Mouse (Mus musculus) bone marrow macrophage, adult 2 months (primary cell): Measurements from ENCODE around the gene Aaed1. TPM values are rescaled to one million over a fixed set of nuclear protein-coding genes. Genes with fewer than 3 reads are reported as not detected.

Experiments used
- H3K27ac ChIP-seq: 2 replicates; pipeline ENCODE4 v1.5.1; 2012; ENCODE audit warnings: low read depth, low read length; ENCODE audit not compliant: insufficient read depth
- H3K4me1 ChIP-seq: 2 replicates; pipeline ENCODE4 v1.6.1; 2012; ENCODE audit warnings: low read length; ENCODE audit not compliant: control insufficient read depth, insufficient read depth
- H3K4me3 ChIP-seq: 2 replicates; pipeline ENCODE4 v1.5.1; 2012; ENCODE audit warnings: mild to moderate bottlenecking, low read length, moderate library complexity; ENCODE audit not compliant: insufficient read depth
- CTCF ChIP-seq: IDR thresholded peaks from 2 replicates; pipeline ENCODE4 v1.5.1; 2012; ENCODE audit warnings: low read depth, mild to moderate bottlenecking, low read length, moderate library complexity
- POLR2A ChIP-seq: IDR thresholded peaks from 2 replicates; pipeline ENCODE4 v1.6.1; 2012; ENCODE audit warnings: mild to moderate bottlenecking, low read depth, low read length, borderline replicate concordance
- polyA plus RNA-seq: library from polyadenylated mRNA; stranded (reverse); fragments of >200 nt; gene quantifications from 2 replicates; pipeline ENCODE4 v1.2.4, GENCODE M21; 2012; ENCODE audit not compliant: missing spikeins, insufficient read depth, insufficient read length

Gene Aaed1
- polyA plus RNA-seq, 1 experiment, result 58.1 TPM

DNA sequence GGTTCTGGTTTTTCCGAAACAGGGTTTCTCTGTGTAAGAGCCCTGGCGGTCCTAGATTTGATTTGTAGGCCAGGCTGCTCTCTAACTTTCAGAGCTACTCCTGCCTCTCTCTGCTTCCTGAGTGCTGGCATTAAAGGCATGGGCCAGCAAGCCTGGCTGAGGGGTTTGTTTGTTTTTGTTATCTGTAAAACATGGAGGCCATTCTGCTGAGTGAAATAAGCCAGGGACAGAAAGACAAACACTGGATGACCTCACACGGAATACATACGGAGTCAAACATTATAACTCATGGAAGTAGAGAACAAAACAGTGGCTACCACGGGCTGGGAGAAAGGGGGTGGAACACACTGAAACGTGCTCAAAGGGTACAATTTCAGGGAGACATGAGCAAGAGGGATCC, 1.9 kb downstream of the Aaed1 start:
- H3K27ac ChIP-seq, result no peak overlapping the region
- no peak for TF ChIP-seq CTCF
- TF ChIP-seq POLR2A, result no peak
- H3K4me3 ChIP-seq, result no peak overlapping the region
- H3K4me1 ChIP-seq, result peaks cover 29% of the 10 kb centered on the region

DNA sequence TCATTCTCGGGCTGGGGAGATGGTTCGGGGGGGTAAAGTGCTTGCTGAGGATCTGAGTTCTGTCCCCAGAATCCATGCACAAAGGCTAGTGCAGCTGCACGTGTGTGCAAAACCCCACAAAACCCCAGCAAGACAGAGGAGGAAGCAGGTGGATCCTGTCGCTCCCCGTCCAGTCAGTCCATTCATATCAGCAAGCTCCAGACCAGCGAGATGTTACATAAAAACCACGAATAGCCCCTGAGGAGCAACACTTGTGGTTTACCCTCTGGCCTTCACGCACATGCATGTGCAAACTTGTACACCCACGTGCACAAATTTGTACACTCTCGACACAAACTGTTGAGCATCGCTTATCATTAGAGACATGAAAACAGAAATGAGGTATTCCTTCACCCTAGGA, 2.7 kb downstream of the Aaed1 start:
- H3K27ac ChIP-seq, result no peak overlapping the region
- TF ChIP-seq POLR2A (no peak), CTCF (no peak)

DNA sequence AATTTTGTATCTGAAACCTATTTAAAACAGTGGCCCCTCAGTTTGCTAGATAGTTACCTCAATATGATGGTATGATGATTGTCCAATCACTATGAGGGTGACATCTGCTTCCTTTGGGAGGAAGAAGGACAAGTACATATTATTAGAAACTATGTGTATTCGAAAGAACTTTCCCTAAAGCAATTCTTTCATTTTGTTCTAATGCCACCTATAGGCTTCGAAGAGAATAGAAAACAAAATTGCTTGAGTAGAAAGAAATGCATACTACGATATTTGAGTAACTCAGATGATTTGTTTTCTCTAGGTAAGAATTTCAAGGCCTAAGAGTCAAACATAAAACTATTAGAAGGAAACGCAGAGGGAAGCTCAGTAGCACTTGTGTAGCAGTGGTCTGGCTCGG, 3.5 kb downstream of the Aaed1 start:
- Histone ChIP-seq H3K4me3 (no peak overlapping the region), H3K27ac (no peak overlapping the region), H3K4me1 (peaks cover 29% of the 10 kb centered on the region)
- no peak for TF ChIP-seq CTCF

More for the DNA sequence above, 2.7 kb downstream of the Aaed1 start:
- Histone ChIP-seq H3K4me3 (no peak overlapping the region), H3K4me1 (peaks cover 29% of the 10 kb centered on the region)

DNA sequence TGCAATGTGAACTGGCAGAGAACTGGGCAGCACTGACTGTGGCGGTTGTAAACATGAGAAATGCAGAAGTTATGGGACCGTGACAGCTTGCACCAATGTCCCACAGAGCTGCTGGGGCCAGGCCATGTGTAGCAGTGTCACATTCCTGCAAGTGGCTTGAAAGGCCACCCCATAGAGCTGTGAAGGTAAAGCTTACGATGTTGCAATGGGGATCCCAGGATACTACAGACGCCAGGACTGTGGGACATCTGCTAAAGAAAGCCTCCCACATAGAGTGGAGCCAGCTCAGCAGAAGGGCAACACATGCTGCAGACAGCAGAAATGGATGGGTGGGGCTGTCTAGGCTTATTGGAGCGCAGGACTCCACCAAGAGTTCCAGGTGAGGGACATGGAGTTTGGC, 5.0 kb downstream of the Aaed1 start:
- peaks cover 26% of the 10 kb centered on the region for H3K4me1 ChIP-seq
- 0 out of 2 replicates have a peak overlapping the region, but pooled peaks have one; percentile 6 for H3K27ac ChIP-seq
- TF ChIP-seq POLR2A, result no peak
- no peak for TF ChIP-seq CTCF
- H3K4me3 ChIP-seq, result no peak overlapping the region

DNA sequence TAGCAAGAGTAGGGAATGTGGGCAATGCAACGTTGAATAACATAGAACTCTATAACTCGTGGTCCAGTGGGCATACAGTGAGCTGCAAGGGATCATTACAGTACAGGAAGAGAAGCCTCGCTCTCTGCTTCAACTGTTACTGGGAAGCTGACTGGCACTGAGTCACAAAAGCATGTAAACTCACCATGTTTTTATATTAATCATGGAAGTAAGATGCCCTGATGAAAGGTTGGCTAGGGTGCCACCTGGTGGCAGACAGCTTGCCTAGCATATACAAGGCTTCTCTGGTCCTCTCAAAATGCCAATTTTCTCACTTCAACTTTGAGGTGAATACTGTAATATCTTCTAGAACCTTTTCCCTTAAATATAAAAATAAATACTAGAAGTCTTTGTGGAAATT, 6.4 kb downstream of the Aaed1 start:
- TF ChIP-seq CTCF (peak; percentile 39; the same call in 1 of the 2 replicates), POLR2A (no peak)
- Histone ChIP-seq H3K4me1 (peaks cover 26% of the 10 kb centered on the region), H3K4me3 (no peak overlapping the region), H3K27ac (no peak overlapping the region)

DNA sequence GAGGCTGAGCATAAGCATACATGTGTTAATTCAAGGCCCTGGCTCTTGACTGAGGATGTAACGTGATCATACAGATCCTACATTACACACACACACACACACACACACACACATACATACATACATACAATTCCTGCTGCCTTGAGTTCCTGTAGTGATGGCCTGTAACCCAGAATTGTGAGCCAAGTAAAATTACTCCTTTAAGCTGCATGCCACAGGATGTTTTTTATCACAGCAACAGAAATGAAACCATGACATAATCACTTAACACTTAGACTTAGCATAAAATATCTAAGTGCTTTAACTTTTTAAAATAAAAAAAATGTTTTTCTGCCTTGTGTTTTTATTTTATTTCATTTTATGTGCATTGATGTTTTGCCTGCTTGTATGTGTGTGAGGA, 13.4 kb downstream of the Aaed1 start:
- no peak overlapping the region for H3K4me3 ChIP-seq
- no peak for TF ChIP-seq CTCF
- TF ChIP-seq POLR2A, result no peak
- H3K27ac ChIP-seq, result no peak overlapping the region
- H3K4me1 ChIP-seq, result no peaks in the 10 kb centered on the region

DNA sequence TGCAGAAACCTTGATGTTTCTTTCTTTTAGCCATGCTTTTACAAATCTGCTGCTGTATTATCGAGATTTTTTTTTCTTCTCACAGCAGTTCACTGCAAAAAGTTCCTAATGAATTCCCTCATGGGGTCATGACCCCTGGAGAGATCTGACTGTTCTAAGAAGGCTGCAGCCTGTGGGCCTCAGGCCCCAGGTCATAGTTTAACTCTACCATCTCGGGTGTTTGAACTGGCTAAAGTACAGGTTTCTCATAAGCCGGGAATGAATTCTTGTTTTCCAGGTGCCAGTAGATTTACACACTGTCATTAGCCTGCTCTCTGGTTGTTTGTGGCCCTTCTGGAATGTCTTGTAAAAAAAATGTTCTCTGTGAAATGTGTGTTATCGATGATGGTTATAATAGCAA, 25.7 kb downstream of the Aaed1 start:
- no peaks in the 10 kb centered on the region for H3K4me1 ChIP-seq

DNA sequence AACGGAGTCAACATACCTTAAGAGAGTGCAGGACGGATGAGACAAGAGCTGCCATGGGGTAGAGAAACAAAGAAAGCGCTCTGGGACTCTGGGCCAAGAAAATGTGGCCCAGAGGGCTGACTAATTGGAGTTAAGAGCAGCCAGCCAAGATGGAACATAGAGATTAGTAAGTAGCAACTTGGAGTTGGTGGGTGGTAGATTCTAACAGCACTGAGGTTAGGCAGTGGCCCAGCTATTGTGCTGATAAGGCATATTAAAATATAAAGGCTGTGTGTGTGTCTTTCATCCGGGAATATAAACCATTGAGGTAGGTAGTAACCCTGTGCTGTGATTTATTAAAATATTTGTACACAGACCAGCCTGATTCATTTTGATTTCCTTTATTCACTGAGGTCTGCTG, 26.2 kb downstream of the Aaed1 start:
- H3K4me3 ChIP-seq, result no peak overlapping the region
- H3K4me1 ChIP-seq, result peaks cover 3% of the 10 kb centered on the region
- TF ChIP-seq CTCF, result no peak
- no peak for TF ChIP-seq POLR2A
- no peak overlapping the region for H3K27ac ChIP-seq

More for the DNA sequence above, 25.7 kb downstream of the Aaed1 start:
- no peak overlapping the region for H3K27ac ChIP-seq
- no peak overlapping the region for H3K4me3 ChIP-seq
- TF ChIP-seq CTCF (no peak), POLR2A (no peak)

DNA sequence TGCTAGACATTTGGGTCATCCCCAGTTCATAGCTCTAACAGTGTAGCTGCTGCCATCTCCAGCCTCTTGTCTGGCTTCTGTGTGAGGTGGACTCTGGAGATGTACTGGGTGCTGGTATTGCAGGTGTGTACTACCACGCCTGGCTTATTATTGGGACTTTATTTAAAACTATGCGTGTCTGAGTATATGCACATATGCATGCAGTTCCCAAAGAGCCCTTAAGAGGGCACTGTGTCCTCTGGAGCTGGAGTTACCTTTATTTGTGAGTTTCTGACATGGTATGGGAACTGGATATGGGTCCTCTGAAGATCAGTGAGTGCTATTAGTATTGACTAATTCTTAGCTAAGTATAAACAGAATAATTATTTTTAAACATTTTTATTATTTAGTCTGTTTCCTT, 27.8 kb downstream of the Aaed1 start:
- H3K4me3 ChIP-seq, result no peak overlapping the region

DNA sequence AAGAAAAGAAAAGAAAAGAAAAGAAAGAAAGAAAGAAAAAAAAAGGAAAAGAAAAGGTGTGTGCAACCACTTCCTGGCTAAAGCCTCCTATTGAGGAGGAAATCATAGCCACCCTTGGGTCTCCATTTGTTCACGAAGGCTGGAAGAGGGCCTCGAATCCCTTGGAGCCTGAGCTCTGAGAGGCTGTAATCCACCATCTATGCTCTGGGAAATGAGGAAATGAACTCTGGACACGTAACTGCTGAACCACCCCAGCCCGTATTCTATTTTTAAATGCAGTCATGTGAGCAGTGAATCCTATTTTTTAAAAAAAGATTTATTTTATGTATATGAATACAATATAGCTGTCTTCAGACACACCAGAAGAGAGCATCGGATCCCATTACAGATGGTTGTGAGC, 31.6 kb downstream of the Aaed1 start:
- Histone ChIP-seq H3K4me3 (no peak overlapping the region), H3K4me1 (peaks cover 29% of the 10 kb centered on the region), H3K27ac (peak overlapping the region; percentile 74)
- TF ChIP-seq CTCF (no peak), POLR2A (no peak)

More for the DNA sequence above, 27.8 kb downstream of the Aaed1 start:
- peaks cover 16% of the 10 kb centered on the region for H3K4me1 ChIP-seq
- H3K27ac ChIP-seq, result no peak overlapping the region
- no peak for TF ChIP-seq CTCF
- TF ChIP-seq POLR2A, result no peak

DNA sequence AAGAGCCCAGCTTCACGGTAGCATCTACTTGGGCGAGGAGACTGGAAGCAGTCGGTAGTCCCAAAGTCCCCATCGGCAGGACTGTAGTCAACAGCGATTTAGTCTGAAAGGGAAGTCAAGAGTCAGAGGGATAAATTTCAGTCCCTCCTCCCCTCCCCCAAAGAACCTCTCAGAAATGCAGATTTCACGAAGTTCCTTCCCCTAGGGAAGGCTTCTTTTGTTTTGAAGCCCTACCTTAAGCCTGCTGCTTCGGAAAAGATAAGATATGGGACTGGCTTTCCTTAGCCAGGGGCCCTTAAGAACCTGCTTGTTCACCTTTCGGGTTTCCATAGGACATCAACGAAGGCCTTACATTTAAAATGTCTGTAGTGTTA, 36.8 kb downstream of the Aaed1 start:
- TF ChIP-seq CTCF (no peak), POLR2A (no peak)

More for the DNA sequence above, 36.8 kb downstream of the Aaed1 start:
- Histone ChIP-seq H3K27ac (peak overlapping the region; percentile 22), H3K4me3 (peak overlapping the region; percentile 94), H3K4me1 (peaks cover 29% of the 10 kb centered on the region)
